Mouse (Mus musculus) left cerebral cortex, adult 8-10 months (tissue): ENCODE data around the gene Trim67. TPM values are rescaled to one million over a fixed set of nuclear protein-coding genes. Genes with fewer than 3 reads are reported as not detected.

Experiments
- DNase-seq, 2 experiments: peaks; one replicate each; pipeline ENCODE4 v3.0.0; 2022; ENCODE audit warnings: low spot score in 2 of 2
- total RNA-seq, 4 experiments: library from RNA; stranded (reverse); gene quantifications; 2 replicates each; pipeline ENCODE4 v1.2.4; 2022

The Trim67 gene
- total RNA-seq, 4 experiments from 2014 or later: 2.2 to 2.3 (median 2.2) TPM

GRCm38 (mm10) chr8:124871474-124871873 is 78.6 kb downstream of the Trim67 start:
- no peak for DNase-seq

- DNase-seq: no peak
Observed at GRCm38 (mm10) chr8:124872081-124872480, 79.2 kb downstream of the Trim67 start.

DNA sequence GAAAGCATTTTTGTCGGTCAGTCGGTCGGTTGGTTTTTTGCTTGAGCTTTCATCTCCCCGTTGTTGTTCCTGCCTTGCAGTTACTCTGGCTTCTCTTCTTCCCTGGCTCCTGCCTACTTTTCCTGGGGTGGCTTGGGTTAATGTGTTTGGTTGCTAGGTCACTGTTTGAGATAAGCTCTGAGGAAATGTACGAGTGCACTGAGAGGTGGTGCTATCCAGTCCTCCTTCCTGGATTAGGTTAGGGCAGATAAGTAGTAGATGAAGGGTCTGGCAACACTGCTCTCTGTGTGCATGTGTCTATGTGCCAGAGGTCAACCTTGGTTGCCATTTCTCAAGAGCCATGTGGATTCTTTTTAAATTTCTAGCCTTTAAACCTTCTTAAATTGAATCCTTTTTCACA is 79.8 kb downstream of the Trim67 start:
- DNase-seq: no peak

GRCm38 (mm10) chr8:124878141-124878540 is 85.2 kb downstream of the Trim67 start:
- DNase-seq: no peak

- no peak for DNase-seq
Observed at GRCm38 (mm10) chr8:124878946-124879526, 86.1 kb downstream of the Trim67 start.

Other genes with a start within 250 kb of the Trim67 start
- 10 to 100 TPM; 17.3 to 31.4 (median 24.9) TPM for gene Agt, start 223.4 kb upstream of the Trim67 start, total RNA-seq
- under 1 TPM in 1 of 4 experiments, not detected in 3; 0.35 TPM for gene Capn9, start 217.0 kb upstream of the Trim67 start, total RNA-seq
- 10 to 100 TPM; 68.8 to 73.0 (median 71.5) TPM for gene 2310022B05Rik, start 129.7 kb upstream of the Trim67 start, total RNA-seq
- gene Ttc13, start 71.1 kb upstream of the Trim67 start, total RNA-seq: 10 to 100 TPM; 38.5 to 42.9 (median 39.3) TPM
- gene Arv1, start 71.0 kb upstream of the Trim67 start, total RNA-seq: 10 to 100 TPM; 11.4 to 13.0 (median 11.6) TPM
- 1 to 10 TPM in 2 of 4 experiments, under 1 TPM in 2; 0.28 to 1.6 (median 0.83) TPM for gene Fam89a, start 41.3 kb upstream of the Trim67 start, total RNA-seq
- gene Gnpat, start 69.9 kb downstream of the Trim67 start, total RNA-seq: 10 to 100 TPM; 55.0 to 63.7 (median 58.4) TPM
- 10 to 100 TPM; 17.7 to 20.5 (median 19.6) TPM for gene 2810004N23Rik, start 70.0 kb downstream of the Trim67 start, total RNA-seq
- gene Exoc8, start 104.6 kb downstream of the Trim67 start, total RNA-seq: 10 to 100 TPM; 33.0 to 33.4 (median 33.2) TPM
- 10 to 100 TPM; 13.9 to 15.9 (median 15.6) TPM for gene Sprtn, start 104.8 kb downstream of the Trim67 start, total RNA-seq
- gene Egln1, start 156.2 kb downstream of the Trim67 start, total RNA-seq: 10 to 100 TPM; 58.3 to 63.5 (median 62.1) TPM
- 100 to 1,000 TPM; 160 to 172 (median 167) TPM for gene Tsnax, start 219.9 kb downstream of the Trim67 start, total RNA-seq